Mouse (Mus musculus) heart, postnatal 0 days (tissue): ENCODE measurements around the gene Stk38. TPM values are rescaled to one million over a fixed set of nuclear protein-coding genes. Genes with fewer than 3 reads are reported as not detected.

Experiments
- ATAC-seq: fragments of 200-750 bp; cut with Nextera tagmentation; 2 replicates; pipeline ENCODE4 v1.8.0; 2017; ENCODE audit warnings: low read depth, moderate number of reproducible peaks, moderate library complexity; ENCODE audit not compliant: insufficient read depth
- DNase-seq: peaks from one replicate; pipeline ENCODE4 v3.0.0-alpha.2; 2016; ENCODE audit warnings: low spot score
- H3K27ac ChIP-seq: fragments of 300-500 bp; sonication (generic); 2 replicates; pipeline ENCODE4 v1.5.1; 2014; ENCODE audit warnings: low read depth, mild to moderate bottlenecking
- H3K27me3 ChIP-seq: fragments of 300-500 bp; sonication (generic); 2 replicates; pipeline ENCODE4 v1.6.1; 2014; ENCODE audit warnings: low read length, mixed read lengths; ENCODE audit not compliant: control insufficient read depth, insufficient read depth
- H3K36me3 ChIP-seq: fragments of 300-500 bp; sonication (generic); replicated peaks from 2 replicates; pipeline ENCODE4 v1.6.1; 2014; ENCODE audit warnings: low read length, mixed read lengths; ENCODE audit not compliant: control insufficient read depth, insufficient read depth
- H3K4me1 ChIP-seq: fragments of 300-500 bp; sonication (generic); 2 replicates; pipeline ENCODE4 v1.6.1; 2014; ENCODE audit warnings: antibody characterized with exemption; ENCODE audit not compliant: control insufficient read depth, insufficient read depth
- H3K4me2 ChIP-seq: fragments of 300-500 bp; sonication (generic); 2 replicates; pipeline ENCODE4 v1.6.1; 2014; ENCODE audit warnings: low read depth, mild to moderate bottlenecking, low read length, moderate library complexity
- H3K4me3 ChIP-seq: fragments of 300-500 bp; sonication (generic); 2 replicates; pipeline ENCODE4 v1.5.1; 2014; ENCODE audit warnings: low read depth, low read length
- H3K9ac ChIP-seq: fragments of 300-500 bp; sonication (generic); replicated peaks from 2 replicates; pipeline ENCODE4 v1.6.1; 2014; ENCODE audit warnings: low read depth, low read length, mixed read lengths
- H3K9me3 ChIP-seq: fragments of 300-500 bp; sonication (generic); replicated peaks from 2 replicates; pipeline ENCODE4 v1.6.1; 2016; ENCODE audit warnings: low read length; ENCODE audit not compliant: control insufficient read depth
- CTCF ChIP-seq: IDR thresholded peaks from 2 replicates; pipeline ENCODE4 v1.5.1; 2016; ENCODE audit warnings: antibody characterized with exemption, control low read depth, low read depth
- EP300 ChIP-seq: IDR thresholded peaks from 2 replicates; pipeline ENCODE4 v1.6.1; 2016; ENCODE audit warnings: antibody characterized with exemption, low read depth
- WGBS: fragments of 180-500 bp; shearing (Covaris S2); extraction: QIAGEN DNeasy Blood & Tissue Kit; methylation state at CpG from one replicate; pipeline ENCODE4 v1.1.7; 2014; 5-methylcytosine and 5-hydroxymethylcytosine counted together
- polyA plus RNA-seq: library from polyadenylated mRNA; unstranded; fragments of >200 nt; fragmentation: Nextera tagmentation; extraction: Ambion mirVana; gene quantifications from 2 replicates; pipeline ENCODE4 v1.2.1, GENCODE M21; 2015
- total RNA-seq: library from RNA; depleted of rRNA; stranded (reverse); fragments of >200 nt; gene quantifications from 2 replicates; pipeline ENCODE4 v1.2.3, GENCODE M21; 2014; ENCODE audit warnings: low replicate concordance

Stk38 gene
- total and polyA plus RNA-seq, 2 experiments from 2014 or later = 49.8 to 53.7 TPM

DNA sequence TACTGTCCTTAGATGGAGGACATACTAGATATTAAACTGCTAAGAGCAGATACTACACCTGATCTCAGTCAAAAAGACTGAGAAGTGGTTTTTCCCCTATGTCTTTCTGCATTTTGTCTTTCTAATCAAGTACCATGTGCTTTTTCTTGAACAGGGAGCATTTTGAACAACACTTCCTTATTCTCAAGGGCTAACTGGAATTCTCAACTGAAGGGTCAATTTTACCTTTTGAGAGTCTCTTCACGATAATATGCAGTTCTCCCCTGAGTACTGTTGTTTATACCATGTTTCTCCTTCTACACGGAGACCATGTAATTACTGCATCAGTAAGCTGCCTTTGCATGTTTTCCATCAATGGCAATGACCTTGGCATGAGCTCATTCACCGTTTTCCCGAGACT, 17.7 kb downstream of the Stk38 start:
- no peak overlapping the region for H3K4me2 ChIP-seq
- 34% methylated on average over 4 of the region's 4 CpGs for WGBS
- H3K9me3 ChIP-seq = no peaks in the 10 kb centered on the region
- no peak for TF ChIP-seq EP300
- no peak for TF ChIP-seq CTCF
- peaks cover 59% of the 10 kb centered on the region for H3K36me3 ChIP-seq
- no peak for DNase-seq
- H3K9ac ChIP-seq = no peak overlapping the region
- ATAC-seq = no peak
- H3K27ac ChIP-seq = no peak overlapping the region
- no peaks in the 10 kb centered on the region for H3K27me3 ChIP-seq
- H3K4me3 ChIP-seq = no peak overlapping the region
- H3K4me1 ChIP-seq = no peaks in the 10 kb centered on the region

GRCm38 (mm10) chr17:28988996-28989395, 18.8 kb downstream of the Stk38 start:
- H3K9me3 ChIP-seq = no peaks in the 10 kb centered on the region
- H3K36me3 ChIP-seq = peaks cover 68% of the 10 kb centered on the region
- ATAC-seq = no peak
- no peak overlapping the region for H3K4me3 ChIP-seq
- TF ChIP-seq CTCF (no peak), EP300 (no peak)
- no peaks in the 10 kb centered on the region for H3K4me1 ChIP-seq
- WGBS = 84% methylated on average over 3 of the region's 3 CpGs
- no peak overlapping the region for H3K27ac ChIP-seq
- H3K27me3 ChIP-seq = no peaks in the 10 kb centered on the region
- DNase-seq = no peak
- H3K4me2 ChIP-seq = no peak overlapping the region
- no peak overlapping the region for H3K9ac ChIP-seq

DNA sequence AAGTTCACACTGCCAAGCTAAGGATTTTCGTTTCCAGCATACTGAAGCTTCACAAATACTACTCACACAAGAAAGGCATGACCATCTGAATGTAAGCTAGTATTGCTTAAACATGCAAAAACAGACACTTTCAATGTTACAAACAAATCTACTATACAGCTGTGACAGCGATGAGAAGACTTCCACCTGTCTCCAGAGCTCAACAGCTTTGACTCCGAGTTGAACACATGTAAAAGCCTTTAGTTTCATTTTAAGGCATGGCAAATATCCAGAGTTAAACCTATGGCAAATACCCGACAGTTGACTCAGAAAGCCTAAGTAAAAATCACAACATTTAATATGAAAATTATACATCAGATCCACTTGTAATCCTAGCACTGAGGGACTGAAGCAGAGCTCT, 19.5 kb downstream of the Stk38 start:
- Histone ChIP-seq H3K4me2 (no peak overlapping the region), H3K27me3 (no peaks in the 10 kb centered on the region), H3K9me3 (no peaks in the 10 kb centered on the region), H3K27ac (no peak overlapping the region), H3K36me3 (peaks cover 75% of the 10 kb centered on the region), H3K9ac (no peak overlapping the region), H3K4me1 (no peaks in the 10 kb centered on the region), H3K4me3 (no peak overlapping the region)
- no peak for DNase-seq
- TF ChIP-seq CTCF = no peak
- TF ChIP-seq EP300 = no peak
- 83% methylated on average over 4 of the region's 4 CpGs for WGBS
- no peak for ATAC-seq

- WGBS = 63% methylated on average over 4 of the region's 4 CpGs
Measured at GRCm38 (mm10) chr17:28987713-28988112, 20.1 kb downstream of the Stk38 start.

GRCm38 (mm10) chr17:28986833-28987232, 21.0 kb downstream of the Stk38 start:
- Histone ChIP-seq H3K4me1 (no peaks in the 10 kb centered on the region), H3K36me3 (peaks cover 84% of the 10 kb centered on the region), H3K27me3 (no peaks in the 10 kb centered on the region), H3K4me3 (no peak overlapping the region), H3K27ac (no peak overlapping the region), H3K9me3 (no peaks in the 10 kb centered on the region), H3K4me2 (no peak overlapping the region), H3K9ac (no peak overlapping the region)
- TF ChIP-seq CTCF (peak; percentile 41), EP300 (no peak)
- ATAC-seq = no peak
- DNase-seq = no peak

More at GRCm38 (mm10) chr17:28987713-28988112, 20.1 kb downstream of the Stk38 start:
- ATAC-seq (no peak), DNase-seq (peak; percentile 63)
- Histone ChIP-seq H3K9me3 (no peaks in the 10 kb centered on the region), H3K36me3 (peaks cover 75% of the 10 kb centered on the region), H3K27ac (no peak overlapping the region), H3K4me3 (no peak overlapping the region), H3K4me2 (no peak overlapping the region), H3K9ac (no peak overlapping the region), H3K4me1 (no peaks in the 10 kb centered on the region), H3K27me3 (no peaks in the 10 kb centered on the region)
- peak; percentile 74 for TF ChIP-seq CTCF
- TF ChIP-seq EP300 = no peak

DNA sequence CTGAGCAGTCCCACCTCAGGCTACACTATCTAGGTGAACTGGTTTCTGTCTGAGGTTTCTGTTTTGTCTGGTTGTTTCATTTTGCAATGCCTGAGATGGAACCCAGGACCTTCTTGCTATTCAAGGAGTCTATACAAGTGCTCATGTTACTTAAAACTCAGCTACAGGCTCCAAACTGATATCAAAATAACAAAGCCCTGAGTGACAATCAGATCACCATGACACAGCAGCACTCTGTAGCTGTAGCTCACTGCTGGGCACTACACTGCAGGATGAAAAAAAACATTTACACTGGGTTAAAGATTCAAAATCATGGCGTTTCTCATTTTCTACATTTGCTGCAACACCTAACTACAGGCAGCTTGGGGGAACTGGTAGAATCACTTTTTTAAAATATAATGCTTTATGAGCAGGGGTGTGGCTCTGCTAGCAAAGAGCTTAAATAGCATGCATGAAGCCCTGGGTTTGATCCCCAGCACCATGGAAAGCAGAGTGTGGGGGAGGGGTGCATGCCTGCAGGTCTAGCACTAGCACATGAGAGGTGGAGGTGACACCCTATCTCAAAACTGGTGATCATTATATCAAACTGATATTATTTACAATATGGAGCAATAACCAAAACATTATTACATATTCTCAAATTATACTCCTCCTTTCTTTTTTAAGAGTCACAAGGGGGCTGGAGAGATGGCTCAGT, 22.9 kb downstream of the Stk38 start:
- peaks cover 76% of the 10 kb centered on the region for H3K36me3 ChIP-seq
- no peak overlapping the region for H3K27ac ChIP-seq
- TF ChIP-seq CTCF = no peak
- H3K4me2 ChIP-seq = no peak overlapping the region
- no peak for ATAC-seq
- H3K9me3 ChIP-seq = no peaks in the 10 kb centered on the region
- no peak overlapping the region for H3K4me3 ChIP-seq
- H3K9ac ChIP-seq = no peak overlapping the region
- H3K27me3 ChIP-seq = no peaks in the 10 kb centered on the region
- 87% methylated on average over 1 of the region's 1 CpGs for WGBS
- DNase-seq = no peak
- H3K4me1 ChIP-seq = no peaks in the 10 kb centered on the region
